Mouse (Mus musculus): ENCODE measurements around the gene Slc30a10. TPM values are rescaled to one million over a fixed set of nuclear protein-coding genes. Genes with fewer than 3 reads are reported as not detected.

The Slc30a10 gene
- polyA plus RNA-seq, 1 experiment from 2014 or later: 15.6 TPM

DNA sequence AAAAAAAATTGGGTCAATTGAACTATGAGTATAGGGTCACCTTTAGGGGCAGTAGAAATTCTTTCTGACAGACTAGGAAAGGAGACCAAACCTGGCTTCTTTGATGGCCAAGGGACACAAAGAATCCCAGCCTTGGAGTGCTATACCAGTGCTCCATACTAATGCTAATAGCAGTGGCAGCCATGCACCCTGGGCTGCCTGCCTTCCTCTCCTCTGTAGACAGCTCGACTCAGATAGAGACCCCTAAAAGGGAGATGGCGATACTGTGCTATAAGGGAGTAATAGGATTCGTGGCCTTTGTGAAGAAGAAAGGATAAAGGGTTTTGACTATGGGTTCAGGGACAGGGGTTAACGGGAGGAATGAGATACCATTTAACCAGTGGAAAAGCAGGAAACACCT, 504 bp upstream of the Slc30a10 start:
- ATAC-seq (ENCODE audit: low read depth): no peak
- 13% methylated on average over 4 of the region's 4 CpGs for WGBS (ENCODE audit: insufficient replicate concordance)
- Histone ChIP-seq H3K27ac (ENCODE audit: low read length) (peak overlapping the region; percentile 97), H3K4me1 (ENCODE audit: control insufficient read depth, low read depth, low read length) (peaks cover 70% of the 10 kb centered on the region), H3K4me2 (ENCODE audit: low read depth, low read length) (peak overlapping the region; percentile 62), H3K9me3 (replicated peaks; ENCODE audit: control insufficient read depth, low read length) (no peaks in the 10 kb centered on the region), H3K27me3 (ENCODE audit: control insufficient read depth, insufficient read depth, low read depth, low read length) (no peaks in the 10 kb centered on the region), H3K4me3 (ENCODE audit: low read depth, low read length) (peak overlapping the region; percentile 81), H3K9ac (ENCODE audit: low read depth, low read length) (peak overlapping the region; percentile 68), H3K36me3 (ENCODE audit: control insufficient read depth, insufficient read depth) (peaks cover 15% of the 10 kb centered on the region)

- no peaks in the 10 kb centered on the region for H3K27me3 ChIP-seq (ENCODE audit: control insufficient read depth, insufficient read depth, low read depth, low read length)
- H3K9me3 ChIP-seq (replicated peaks; ENCODE audit: control insufficient read depth, low read length): no peaks in the 10 kb centered on the region
- H3K36me3 ChIP-seq (ENCODE audit: control insufficient read depth, insufficient read depth): peaks cover 24% of the 10 kb centered on the region
- H3K27ac ChIP-seq (ENCODE audit: low read length): peak overlapping the region; percentile 98
- H3K4me3 ChIP-seq (ENCODE audit: low read depth, low read length): peak overlapping the region; percentile 81
- peak; percentile 10 for ATAC-seq (ENCODE audit: low read depth)
- H3K4me2 ChIP-seq (ENCODE audit: low read depth, low read length): peak overlapping the region; percentile 62
- under 1% methylated on average over 70 of the region's 71 CpGs for WGBS (ENCODE audit: insufficient replicate concordance)
- peaks cover 73% of the 10 kb centered on the region for H3K4me1 ChIP-seq (ENCODE audit: control insufficient read depth, low read depth, low read length)
- peak overlapping the region; percentile 94 for H3K9ac ChIP-seq (ENCODE audit: low read depth, low read length)
Measured at GRCm38 (mm10) chr1:185454955-185455701, 480 bp downstream of the Slc30a10 start.

GRCm38 (mm10) chr1:185456327-185456726, 1.7 kb downstream of the Slc30a10 start:
- Histone ChIP-seq H3K27ac (ENCODE audit: low read length) (peak overlapping the region; percentile 98), H3K9ac (ENCODE audit: low read depth, low read length) (peak overlapping the region; percentile 94), H3K27me3 (ENCODE audit: control insufficient read depth, insufficient read depth, low read depth, low read length) (no peaks in the 10 kb centered on the region), H3K9me3 (replicated peaks; ENCODE audit: control insufficient read depth, low read length) (no peaks in the 10 kb centered on the region), H3K4me1 (ENCODE audit: control insufficient read depth, low read depth, low read length) (peaks cover 70% of the 10 kb centered on the region), H3K4me3 (ENCODE audit: low read depth, low read length) (peak overlapping the region; percentile 81), H3K4me2 (ENCODE audit: low read depth, low read length) (peak overlapping the region; percentile 62), H3K36me3 (ENCODE audit: control insufficient read depth, insufficient read depth) (peaks cover 28% of the 10 kb centered on the region)
- ATAC-seq (ENCODE audit: low read depth): no peak
- 43% methylated on average over 9 of the region's 9 CpGs for WGBS (ENCODE audit: insufficient replicate concordance)

GRCm38 (mm10) chr1:185460096-185460495, 5.4 kb downstream of the Slc30a10 start:
- Histone ChIP-seq H3K36me3 (ENCODE audit: control insufficient read depth, insufficient read depth) (peaks cover 57% of the 10 kb centered on the region), H3K27ac (ENCODE audit: low read length) (peak overlapping the region; percentile 47), H3K4me2 (ENCODE audit: low read depth, low read length) (peak overlapping the region; percentile 62), H3K4me3 (ENCODE audit: low read depth, low read length) (peak overlapping the region; percentile 9; the same call in 1 of the 2 replicates), H3K9me3 (replicated peaks; ENCODE audit: control insufficient read depth, low read length) (no peaks in the 10 kb centered on the region), H3K4me1 (ENCODE audit: control insufficient read depth, low read depth, low read length) (peaks cover 67% of the 10 kb centered on the region), H3K27me3 (ENCODE audit: control insufficient read depth, insufficient read depth, low read depth, low read length) (no peaks in the 10 kb centered on the region), H3K9ac (ENCODE audit: low read depth, low read length) (peak overlapping the region; percentile 22)
- 88% methylated on average over 5 of the region's 5 CpGs for WGBS (ENCODE audit: insufficient replicate concordance)
- ATAC-seq (ENCODE audit: low read depth): no peak

- peak overlapping the region; percentile 29; the same call in 1 of the 2 replicates for H3K27ac ChIP-seq (ENCODE audit: low read length)
- H3K9ac ChIP-seq (ENCODE audit: low read depth, low read length): no peak overlapping the region
- no peak for ATAC-seq (ENCODE audit: low read depth)
- 81% methylated on average over 5 of the region's 5 CpGs for WGBS (ENCODE audit: insufficient replicate concordance)
- H3K4me1 ChIP-seq (ENCODE audit: control insufficient read depth, low read depth, low read length): peaks cover 66% of the 10 kb centered on the region
- H3K27me3 ChIP-seq (ENCODE audit: control insufficient read depth, insufficient read depth, low read depth, low read length): no peaks in the 10 kb centered on the region
- H3K4me2 ChIP-seq (ENCODE audit: low read depth, low read length): 0 out of 2 replicates have a peak overlapping the region, but pooled peaks have one; percentile 1
- H3K9me3 ChIP-seq (replicated peaks; ENCODE audit: control insufficient read depth, low read length): no peaks in the 10 kb centered on the region
- peaks cover 64% of the 10 kb centered on the region for H3K36me3 ChIP-seq (ENCODE audit: control insufficient read depth, insufficient read depth)
- no peak overlapping the region for H3K4me3 ChIP-seq (ENCODE audit: low read depth, low read length)
Measured at GRCm38 (mm10) chr1:185462889-185463288, 8.2 kb downstream of the Slc30a10 start.

DNA sequence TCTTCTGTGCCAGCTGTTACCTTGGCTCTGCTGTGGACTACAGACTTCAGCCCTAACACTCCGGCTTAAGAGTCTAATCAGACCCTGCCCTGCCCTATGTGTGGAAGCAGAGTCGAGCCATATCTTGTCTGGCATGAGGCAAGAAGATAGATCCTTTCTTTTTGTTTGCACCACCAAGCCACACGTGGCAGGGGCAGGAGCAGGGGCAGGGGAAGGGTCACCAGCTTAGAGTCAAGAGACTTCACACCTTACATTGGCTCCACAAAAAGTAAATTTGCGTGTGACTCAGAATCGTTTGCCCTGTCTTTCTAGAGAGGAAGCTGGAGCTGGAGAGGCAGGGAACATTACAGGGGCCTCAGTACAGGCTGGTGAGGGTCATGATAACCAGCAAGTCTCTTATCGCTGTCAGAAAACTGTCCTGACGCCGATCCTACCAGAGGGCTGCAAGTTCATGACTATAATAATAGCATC, 14.9 kb downstream of the Slc30a10 start:
- Histone ChIP-seq H3K4me3 (ENCODE audit: low read depth, low read length) (peak overlapping the region; percentile 31), H3K27ac (ENCODE audit: low read length) (peak overlapping the region; percentile 99), H3K27me3 (ENCODE audit: control insufficient read depth, insufficient read depth, low read depth, low read length) (no peaks in the 10 kb centered on the region), H3K9ac (ENCODE audit: low read depth, low read length) (peak overlapping the region; percentile 59), H3K9me3 (replicated peaks; ENCODE audit: control insufficient read depth, low read length) (no peaks in the 10 kb centered on the region), H3K4me2 (ENCODE audit: low read depth, low read length) (peak overlapping the region; percentile 63), H3K4me1 (ENCODE audit: control insufficient read depth, low read depth, low read length) (peaks cover 80% of the 10 kb centered on the region), H3K36me3 (ENCODE audit: control insufficient read depth, insufficient read depth) (peaks cover 27% of the 10 kb centered on the region)
- WGBS (ENCODE audit: insufficient replicate concordance): 17% methylated on average over 8 of the region's 8 CpGs
- ATAC-seq (ENCODE audit: low read depth): peak; percentile 73

DNA sequence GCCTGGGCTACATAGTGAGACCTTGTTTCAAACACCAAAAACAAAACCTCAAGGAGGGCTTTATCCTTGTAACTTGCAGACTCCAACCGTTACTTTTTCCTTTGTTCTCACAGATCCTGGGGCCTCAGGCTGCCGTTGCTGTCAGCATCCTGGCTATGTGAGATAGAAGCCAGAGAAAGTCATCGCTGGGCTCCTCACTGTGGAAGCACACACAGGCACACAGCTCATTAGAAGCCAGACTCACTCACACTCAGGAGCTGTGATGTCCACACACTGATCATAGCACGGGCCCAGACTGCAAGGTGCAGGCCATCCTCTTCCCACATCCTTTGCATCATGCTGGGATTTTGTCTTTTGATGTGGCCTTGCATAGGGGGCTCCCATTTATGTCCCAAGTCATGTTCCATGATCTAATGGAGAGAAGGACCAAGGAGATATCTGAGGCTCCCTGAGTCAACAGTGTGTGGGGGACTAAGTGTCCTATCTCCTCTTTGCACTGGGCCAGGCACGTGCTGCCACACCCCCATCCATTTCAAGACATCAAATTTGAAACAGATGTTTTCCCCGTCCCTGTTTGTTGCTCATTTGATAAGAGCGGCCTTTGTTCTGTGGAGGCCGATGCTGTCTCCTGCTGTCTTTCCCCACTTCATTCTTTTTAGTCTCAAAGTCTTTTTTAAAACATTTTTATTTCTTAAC, 17.5 kb downstream of the Slc30a10 start:
- ATAC-seq (ENCODE audit: low read depth): peak; percentile 86
- H3K27me3 ChIP-seq (ENCODE audit: control insufficient read depth, insufficient read depth, low read depth, low read length): no peaks in the 10 kb centered on the region
- H3K36me3 ChIP-seq (ENCODE audit: control insufficient read depth, insufficient read depth): peaks cover 8% of the 10 kb centered on the region
- WGBS (ENCODE audit: insufficient replicate concordance): 19% methylated on average over 8 of the region's 8 CpGs
- H3K27ac ChIP-seq (ENCODE audit: low read length): peak overlapping the region; percentile 99
- H3K4me2 ChIP-seq (ENCODE audit: low read depth, low read length): peak overlapping the region; percentile 71
- peak overlapping the region; percentile 35 for H3K4me3 ChIP-seq (ENCODE audit: low read depth, low read length)
- no peaks in the 10 kb centered on the region for H3K9me3 ChIP-seq (replicated peaks; ENCODE audit: control insufficient read depth, low read length)
- H3K9ac ChIP-seq (ENCODE audit: low read depth, low read length): peak overlapping the region; percentile 59
- peaks cover 81% of the 10 kb centered on the region for H3K4me1 ChIP-seq (ENCODE audit: control insufficient read depth, low read depth, low read length)

GRCm38 (mm10) chr1:185472730-185473129, 18.1 kb downstream of the Slc30a10 start:
- H3K9me3 ChIP-seq (replicated peaks; ENCODE audit: control insufficient read depth, low read length): no peaks in the 10 kb centered on the region
- peaks cover 76% of the 10 kb centered on the region for H3K4me1 ChIP-seq (ENCODE audit: control insufficient read depth, low read depth, low read length)
- peak; percentile 48 for ATAC-seq (ENCODE audit: low read depth)
- H3K36me3 ChIP-seq (ENCODE audit: control insufficient read depth, insufficient read depth): peaks cover 5% of the 10 kb centered on the region
- no peak overlapping the region; the same call in 1 of the 2 replicates for H3K4me3 ChIP-seq (ENCODE audit: low read depth, low read length)
- peak overlapping the region; percentile 10; the same call in 1 of the 2 replicates for H3K9ac ChIP-seq (ENCODE audit: low read depth, low read length)
- H3K4me2 ChIP-seq (ENCODE audit: low read depth, low read length): peak overlapping the region; percentile 71
- peak overlapping the region; percentile 99 for H3K27ac ChIP-seq (ENCODE audit: low read length)
- H3K27me3 ChIP-seq (ENCODE audit: control insufficient read depth, insufficient read depth, low read depth, low read length): no peaks in the 10 kb centered on the region
- 46% methylated on average over 4 of the region's 4 CpGs for WGBS (ENCODE audit: insufficient replicate concordance)

Data from liver, embryonic 16.5 days (tissue).